Mouse (Mus musculus): ENCODE measurements around the gene Faah.

The Faah gene

DNA sequence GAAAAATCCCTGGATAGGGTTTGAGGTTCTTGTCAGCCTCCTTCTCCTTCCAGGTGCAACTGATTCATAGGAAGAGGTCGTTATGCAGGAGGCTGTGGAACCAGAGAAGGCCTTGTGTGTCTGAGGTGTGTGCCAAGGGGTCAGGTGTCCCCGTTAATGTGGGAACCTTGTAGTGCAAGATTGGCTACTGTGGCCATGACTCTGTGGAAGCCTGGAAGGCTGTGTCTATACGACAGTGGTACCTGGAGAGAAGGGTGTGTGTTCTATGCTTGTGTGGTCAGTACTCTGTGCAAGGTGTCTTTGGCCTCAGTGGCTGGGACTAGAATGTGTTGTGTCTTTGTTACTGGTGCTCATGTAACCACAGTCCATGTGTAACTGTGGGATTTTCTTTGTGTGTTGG lies 77.0 kb downstream of the Faah start:
- no peak for DNase-seq

DNA sequence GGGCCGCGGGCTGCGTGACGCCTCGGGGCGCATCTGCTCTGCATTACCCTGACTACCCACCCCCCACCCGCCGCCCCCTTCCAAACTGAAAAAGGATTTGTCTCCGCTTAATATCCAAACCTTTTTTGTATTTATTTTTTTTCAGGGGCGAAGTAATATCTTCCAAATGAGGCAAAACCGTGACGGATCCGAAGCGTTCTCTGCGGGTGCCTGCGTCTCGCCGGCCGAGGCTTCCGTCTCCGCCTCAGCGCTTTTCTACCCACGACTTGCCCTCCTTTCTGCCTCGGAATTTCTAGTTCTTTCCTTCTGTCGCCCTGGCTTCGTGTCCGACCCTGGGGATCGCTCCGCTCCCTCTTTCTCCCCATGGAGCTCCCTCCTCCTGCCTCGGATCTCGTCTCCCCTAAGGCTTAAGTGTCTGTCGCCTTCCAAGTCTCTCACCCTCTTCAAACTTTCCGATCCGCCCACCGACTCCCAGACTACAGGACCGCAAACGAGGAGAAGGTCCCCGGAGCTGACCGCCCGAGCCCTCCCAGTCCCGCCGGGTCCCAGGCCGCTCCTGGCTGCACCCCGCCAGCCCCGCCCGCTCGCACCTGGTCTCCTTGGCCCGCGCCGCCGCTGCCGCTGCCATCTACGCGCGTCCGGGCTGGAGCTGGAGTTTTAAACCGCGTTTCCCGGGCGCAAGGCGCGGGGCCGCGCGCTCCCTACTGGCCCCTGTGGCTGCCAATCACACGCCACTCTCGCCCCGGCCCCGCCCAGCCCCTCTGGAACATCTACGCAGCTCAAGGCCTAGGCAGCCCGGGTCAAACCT lies 78.2 kb downstream of the Faah start, which contains the start of gene Dmbx1:
Gene Dmbx1, minus strand, starts transcription at position 632 of the 808 bp plus-strand sequence.
- peak; percentile 15 for DNase-seq

DNA sequence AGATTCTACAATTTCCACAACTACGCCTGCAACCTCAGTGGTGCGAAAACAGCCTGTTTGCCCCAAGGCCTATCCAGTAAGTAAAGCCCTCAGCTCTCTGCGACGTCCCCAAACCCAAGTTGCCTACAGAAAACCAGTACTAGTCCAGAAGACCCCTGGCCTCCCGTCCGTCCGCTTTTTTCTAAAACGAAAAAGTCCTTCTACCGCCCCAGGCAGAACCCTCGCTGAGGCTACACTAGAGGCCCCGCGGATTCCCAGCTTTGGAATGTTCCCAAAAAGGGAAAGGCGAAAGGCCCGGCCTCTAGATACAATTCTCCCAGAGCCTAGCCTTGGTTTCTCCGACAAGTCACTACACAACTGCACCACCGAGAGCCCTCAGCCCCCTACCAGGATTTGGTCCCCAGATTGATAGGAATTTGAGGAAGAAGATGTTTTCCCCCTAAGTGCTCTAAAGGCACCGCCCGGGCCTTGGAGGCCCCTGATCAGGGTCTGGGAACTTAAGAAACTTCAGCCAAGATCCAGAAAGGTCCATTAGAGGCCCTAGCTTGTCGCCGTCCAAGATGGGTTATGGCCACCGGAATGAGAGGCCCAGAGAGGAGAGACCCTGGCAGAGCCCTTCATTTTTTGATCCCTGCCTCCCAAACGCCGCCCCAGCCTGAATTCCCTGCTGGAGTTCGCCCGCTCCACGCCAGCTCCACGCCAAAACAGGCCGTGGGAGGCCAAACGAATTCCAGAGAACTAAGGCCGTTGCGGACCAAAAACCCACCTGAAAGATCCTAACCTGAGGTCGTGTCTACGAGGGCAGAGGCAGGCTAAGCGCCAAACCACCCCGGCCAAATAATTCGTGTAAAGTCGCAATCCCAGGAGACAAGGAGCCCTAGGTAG lies 79.2 kb downstream of the Faah start:
- DNase-seq, result peak; percentile 53

DNA sequence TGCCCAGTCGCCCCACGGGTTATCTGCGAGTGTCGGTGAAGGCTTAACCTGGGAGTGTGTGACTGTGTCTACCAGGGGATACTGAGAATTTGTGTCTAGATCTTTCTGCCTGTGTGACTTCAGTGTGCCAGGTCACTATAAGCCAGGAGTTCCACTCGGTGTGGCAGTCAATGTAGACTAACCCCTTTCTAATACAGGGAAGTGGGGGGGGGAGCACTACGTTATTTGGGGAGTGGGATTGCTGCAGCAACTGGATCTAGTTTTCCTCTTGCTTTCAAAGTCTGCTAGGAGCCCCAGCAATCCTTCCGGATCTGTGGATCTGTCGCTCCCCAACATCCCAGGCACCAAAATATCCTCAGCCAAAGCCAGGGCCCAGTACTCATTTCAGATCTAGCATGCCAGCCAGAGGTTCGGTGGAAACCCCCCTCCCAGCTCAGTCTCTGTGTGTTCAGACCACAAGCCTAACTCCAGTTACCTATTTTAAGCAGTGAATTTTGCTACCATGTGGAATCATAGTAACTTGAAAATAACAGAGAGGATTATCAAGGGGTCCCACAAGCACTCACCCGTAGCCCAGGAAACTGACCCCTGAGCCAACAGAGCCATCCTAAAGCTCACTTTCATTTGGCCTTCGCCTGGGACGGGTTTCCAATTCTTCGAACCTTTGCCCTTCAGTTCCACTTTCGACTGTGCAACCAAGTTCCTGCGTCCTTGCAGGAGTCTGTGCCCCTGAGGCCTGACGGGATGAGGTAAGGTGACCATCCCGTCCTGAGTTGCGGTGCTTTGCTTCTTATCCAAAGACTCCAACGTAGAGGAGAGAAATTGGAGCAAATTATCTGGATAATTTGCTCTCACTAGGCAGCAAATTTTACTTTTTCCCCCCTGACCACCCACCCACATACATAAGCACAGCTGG lies 80.4 kb downstream of the Faah start:
- DNase-seq, result no peak

GRCm38 (mm10) chr4:115936646-115937045 lies 81.1 kb downstream of the Faah start:
- DNase-seq, result no peak

- DNase-seq, result no peak
These were observed 81.7 kb downstream of the Faah start for GRCm38 (mm10) chr4:115935835-115936581.

GRCm38 (mm10) chr4:115931556-115932088 lies 86.1 kb downstream of the Faah start:
- no peak for DNase-seq

DNA sequence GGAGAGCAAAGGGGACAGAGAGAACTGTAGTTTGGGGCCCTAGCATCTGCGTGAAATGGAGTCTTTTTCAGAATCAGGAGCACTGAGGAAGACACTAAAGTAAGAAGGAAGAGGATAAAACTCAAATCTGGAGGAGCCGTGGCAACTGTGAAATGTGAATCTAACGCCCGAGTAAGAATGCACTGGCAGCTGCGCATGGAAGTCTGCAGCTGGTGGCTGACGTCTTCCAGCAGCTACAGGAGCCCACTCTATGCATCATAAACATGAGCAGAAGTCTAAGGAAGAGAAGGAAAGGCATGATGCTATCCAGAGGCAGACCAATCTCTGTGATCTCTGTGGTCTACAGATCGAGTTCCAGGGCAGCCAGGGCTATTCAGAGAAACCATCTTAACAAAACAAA lies 90.1 kb downstream of the Faah start:
- DNase-seq, result no peak

GRCm38 (mm10) chr4:115923262-115923880 lies 94.4 kb downstream of the Faah start:
- no peak for DNase-seq

DNA sequence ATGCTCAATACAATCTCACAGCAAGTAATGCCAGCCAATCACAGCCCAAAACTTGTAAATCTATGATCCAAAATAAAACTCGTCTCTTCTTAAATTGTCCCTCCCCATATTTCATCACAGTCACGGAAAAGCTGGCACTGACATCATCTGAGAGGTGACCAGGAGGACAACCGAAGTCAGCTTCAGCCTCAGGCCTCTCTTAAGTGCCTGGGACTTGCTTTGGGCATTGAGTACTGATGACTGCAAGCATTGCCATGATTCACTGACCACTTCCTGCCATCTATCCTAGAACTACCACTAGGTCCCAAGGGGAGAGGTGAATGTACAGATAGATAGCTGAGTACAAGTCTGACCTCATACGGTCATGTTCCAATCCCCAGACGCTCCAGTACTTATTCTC lies 95.0 kb downstream of the Faah start:
- no peak for DNase-seq

GRCm38 (mm10) chr4:115919911-115920310 lies 97.8 kb downstream of the Faah start:
- no peak for DNase-seq
